Mouse (Mus musculus) ES-Bruce4 (cell line): ENCODE data around the gene Gm49354. TPM values are rescaled to one million over a fixed set of nuclear protein-coding genes. Genes with fewer than 3 reads are reported as not detected.
"Not testable (repeated sequence)": the region's sequence is repeated elsewhere in the genome, so short reads cannot be mapped to it uniquely, and the experiment has no call there.

Experiments
- H3K27ac ChIP-seq: 2 replicates; pipeline ENCODE4 v1.5.1; 2012; ENCODE audit warnings: low read length, inconsistent platforms; ENCODE audit not compliant: insufficient read depth
- H3K27me3 ChIP-seq: 2 replicates; pipeline ENCODE4 v1.6.1; 2012; ENCODE audit warnings: mild to moderate bottlenecking, low read length, inconsistent platforms; ENCODE audit not compliant: control insufficient read depth, poor library complexity, insufficient read depth, severe bottlenecking
- H3K36me3 ChIP-seq: 2 replicates; pipeline ENCODE4 v1.6.1; 2012; ENCODE audit warnings: inconsistent platforms, mild to moderate bottlenecking, low read length, moderate library complexity; ENCODE audit not compliant: control insufficient read depth, poor library complexity, insufficient read depth, severe bottlenecking
- H3K4me1 ChIP-seq: one replicate; pipeline ENCODE4 v1.8.1; 2011; ENCODE audit warnings: low read length; ENCODE audit not compliant: control insufficient read depth, insufficient read depth
- H3K4me3 ChIP-seq: 2 replicates; pipeline ENCODE4 v1.5.1; 2011; ENCODE audit warnings: low read depth, mild to moderate bottlenecking, low read length
- H3K9ac ChIP-seq: 2 replicates; pipeline ENCODE4 v1.6.1; 2012; ENCODE audit warnings: low read depth, mild to moderate bottlenecking, inconsistent platforms; ENCODE audit not compliant: poor library complexity, severe bottlenecking
- H3K9me3 ChIP-seq: replicated peaks from 2 replicates; pipeline ENCODE4 v1.6.1; 2012; ENCODE audit warnings: mild to moderate bottlenecking, low read length, inconsistent platforms; ENCODE audit not compliant: control insufficient read depth, poor library complexity, insufficient read depth, severe bottlenecking
- CTCF ChIP-seq: IDR thresholded peaks from one replicate; pipeline ENCODE4 v1.8.1; 2011; ENCODE audit warnings: low read depth, low read length
- EP300 ChIP-seq: IDR thresholded peaks from 2 replicates; pipeline ENCODE4 v1.6.1; 2011; ENCODE audit warnings: low read depth, low read length; ENCODE audit not compliant: insufficient read depth
- POLR2A ChIP-seq: IDR thresholded peaks from one replicate; pipeline ENCODE4 v1.8.1; 2011; ENCODE audit warnings: low read length; ENCODE audit not compliant: insufficient read depth
- polyA plus RNA-seq: library from polyadenylated mRNA; stranded (reverse); fragments of >200 nt; gene quantifications from 2 replicates; pipeline ENCODE4 v1.2.4, GENCODE M21; 2011; ENCODE audit warnings: low read depth; ENCODE audit not compliant: missing spikeins, insufficient read depth, insufficient read length

The Gm49354 gene
- polyA plus RNA-seq, 1 experiment = not detected

DNA sequence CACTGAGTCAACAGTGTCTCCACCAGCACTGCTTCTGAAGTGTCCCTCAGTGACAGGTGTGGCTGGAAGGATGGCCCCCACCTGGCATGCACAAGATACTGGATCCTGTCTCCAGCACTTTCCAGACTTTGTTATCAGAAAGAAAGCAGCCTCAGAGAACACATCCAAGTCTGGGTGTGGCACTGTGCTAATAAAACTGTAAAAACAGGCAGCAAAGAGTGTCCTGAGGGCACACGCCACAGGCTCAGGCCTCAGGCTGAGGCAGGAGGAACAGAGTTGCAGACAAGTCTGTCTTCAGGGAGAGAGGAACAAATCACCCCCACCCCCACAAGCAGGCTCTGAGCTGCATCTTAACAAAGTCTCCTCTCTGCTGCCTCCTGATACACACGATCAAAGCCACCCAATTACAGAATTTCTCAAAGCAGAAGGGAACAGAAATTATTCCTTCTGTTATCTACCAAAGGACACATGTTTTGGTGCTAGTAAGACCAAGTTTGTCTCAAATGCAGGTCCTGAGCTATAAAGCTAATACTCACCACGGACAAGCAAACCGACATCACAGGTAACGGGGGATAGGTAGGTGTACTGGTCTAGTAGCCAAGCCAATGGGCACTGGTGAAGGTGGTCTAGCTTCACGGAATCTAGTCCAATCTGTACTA, 13.9 kb upstream of the Gm49354 start:
- H3K27me3 ChIP-seq = no peaks in the 10 kb centered on the region
- H3K4me1 ChIP-seq = no peaks in the 10 kb centered on the region
- TF ChIP-seq CTCF (no peak), POLR2A (no peak), EP300 (no peak)
- no peak overlapping the region for H3K27ac ChIP-seq
- no peaks in the 10 kb centered on the region for H3K9me3 ChIP-seq
- no peak overlapping the region for H3K4me3 ChIP-seq
- no peak overlapping the region for H3K9ac ChIP-seq
- H3K36me3 ChIP-seq = peaks cover 47% of the 10 kb centered on the region

DNA sequence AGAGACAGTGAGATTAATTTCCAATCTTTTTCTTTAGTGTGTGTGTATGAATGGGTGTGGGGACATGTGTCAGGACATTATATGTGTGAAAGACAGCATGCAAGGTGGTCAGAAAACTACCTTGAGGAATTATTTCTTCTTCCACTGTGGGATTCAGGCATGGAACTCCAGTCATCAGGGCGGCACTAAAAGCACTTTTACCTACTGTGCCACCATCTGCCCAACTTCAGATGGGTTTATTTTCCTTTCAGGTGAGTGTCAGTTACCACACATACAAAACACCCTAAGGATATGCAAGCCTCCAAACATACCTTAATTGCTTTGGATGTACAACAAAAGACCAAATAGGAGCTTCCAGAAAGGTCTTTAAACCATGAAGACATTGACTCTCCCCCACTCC, 12.7 kb upstream of the Gm49354 start:
- no peaks in the 10 kb centered on the region for H3K9me3 ChIP-seq
- H3K4me3 ChIP-seq = no peak overlapping the region
- TF ChIP-seq EP300 (no peak), CTCF (no peak), POLR2A (no peak)
- no peaks in the 10 kb centered on the region for H3K4me1 ChIP-seq
- peaks cover 41% of the 10 kb centered on the region for H3K36me3 ChIP-seq
- H3K27me3 ChIP-seq = no peaks in the 10 kb centered on the region
- no peak overlapping the region for H3K27ac ChIP-seq
- no peak overlapping the region for H3K9ac ChIP-seq

DNA sequence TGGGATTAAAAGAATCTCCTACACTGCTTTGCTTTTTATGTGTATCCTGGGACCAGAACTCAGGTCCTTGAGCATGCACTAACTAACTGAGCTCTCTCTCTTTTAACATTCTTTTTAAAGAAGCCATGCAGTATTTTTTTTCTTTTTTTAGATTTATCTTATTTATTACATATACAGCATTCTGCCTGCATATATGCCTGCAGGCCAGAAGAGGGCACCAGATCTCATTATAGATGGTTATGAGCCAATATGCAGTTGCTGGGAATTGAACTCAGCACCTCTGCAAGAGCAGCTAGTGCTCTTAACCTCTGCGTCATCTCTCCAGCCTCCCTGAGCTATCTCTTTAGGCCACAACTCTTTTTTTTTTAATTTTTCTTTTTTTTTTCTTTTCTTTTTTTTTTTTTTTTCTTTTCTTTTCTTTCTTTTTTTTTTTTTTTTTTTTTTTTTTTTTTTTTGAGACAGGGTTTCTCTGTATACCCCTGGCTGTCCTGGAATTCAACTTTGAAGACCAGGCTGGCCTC, 2.2 kb downstream of the Gm49354 start:
- H3K4me3 ChIP-seq, H3K9ac ChIP-seq, H3K9me3 ChIP-seq, H3K4me1 ChIP-seq, H3K27me3 ChIP-seq, H3K27ac ChIP-seq: not testable (repeated sequence)
- peaks cover 26% of the 10 kb centered on the region for H3K36me3 ChIP-seq

DNA sequence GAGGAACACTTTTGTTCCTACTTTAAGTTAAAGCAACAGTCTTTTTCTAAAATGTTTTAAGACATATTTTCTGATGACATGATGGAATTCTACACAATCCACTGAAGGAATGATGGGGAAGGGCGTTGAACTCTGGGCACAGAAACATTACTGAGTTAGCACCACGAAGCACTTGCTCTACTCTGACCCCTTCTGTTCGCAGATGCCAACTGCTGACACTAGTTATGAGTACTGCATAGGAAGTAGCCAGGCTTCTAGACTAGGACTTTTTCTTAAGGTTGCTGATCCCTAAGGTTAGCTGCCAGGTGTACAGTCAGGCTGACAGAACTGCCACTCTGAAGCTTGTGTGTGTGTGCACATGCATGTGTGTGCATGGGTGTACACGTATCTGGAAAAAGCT, 2.8 kb downstream of the Gm49354 start:
- Histone ChIP-seq H3K27me3 (no peaks in the 10 kb centered on the region), H3K36me3 (peaks cover 24% of the 10 kb centered on the region), H3K4me3 (no peak overlapping the region), H3K27ac (no peak overlapping the region), H3K9ac (no peak overlapping the region), H3K4me1 (no peaks in the 10 kb centered on the region), H3K9me3 (no peaks in the 10 kb centered on the region)
- no peak for TF ChIP-seq CTCF

DNA sequence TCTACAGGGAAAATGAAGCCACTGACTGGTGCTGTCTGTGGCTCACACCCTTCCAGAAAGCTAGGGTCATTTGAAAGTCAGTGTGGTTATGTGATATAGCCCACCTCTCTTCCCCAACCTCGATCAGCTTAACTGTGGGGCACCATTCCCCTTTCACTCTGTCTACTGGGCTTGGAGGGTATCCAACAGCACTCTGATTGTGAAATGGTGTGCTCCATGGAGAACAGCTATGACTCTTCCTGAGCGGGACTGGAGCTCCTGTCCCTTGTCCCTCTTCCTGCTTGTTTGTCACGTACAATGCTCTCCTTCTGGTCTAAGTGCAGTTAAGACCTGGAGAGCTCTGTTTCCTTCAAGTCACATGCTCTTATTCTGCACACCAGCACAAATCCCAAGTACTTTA, 6.9 kb downstream of the Gm49354 start:
- Histone ChIP-seq H3K4me3 (no peak overlapping the region), H3K27me3 (no peaks in the 10 kb centered on the region), H3K9ac (no peak overlapping the region), H3K9me3 (no peaks in the 10 kb centered on the region), H3K4me1 (peaks cover 2% of the 10 kb centered on the region), H3K36me3 (peaks cover 7% of the 10 kb centered on the region; the same call in 1 of the 2 replicates), H3K27ac (no peak overlapping the region)
- TF ChIP-seq EP300 (no peak), POLR2A (no peak), CTCF (no peak)

DNA sequence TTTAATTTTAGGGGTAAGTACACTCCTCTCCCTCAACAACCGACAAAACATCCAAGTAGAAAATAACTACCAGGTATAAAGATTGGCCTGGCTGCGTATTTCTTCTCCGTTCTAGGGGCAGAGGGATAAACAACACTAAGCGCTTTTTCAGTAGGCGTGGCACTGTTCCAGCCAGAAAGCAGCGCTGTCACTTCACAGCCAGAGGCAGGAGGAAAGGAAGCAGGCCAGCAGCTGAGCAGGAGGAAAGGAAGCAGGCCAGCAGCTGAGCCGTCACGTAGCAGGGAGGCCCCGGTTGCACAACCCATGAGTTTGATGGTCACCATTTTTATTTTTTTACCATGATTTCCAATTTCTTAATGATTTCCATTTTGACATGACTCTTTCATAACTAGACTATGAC, 10.8 kb downstream of the Gm49354 start:
- Histone ChIP-seq H3K4me3 (no peak overlapping the region), H3K9me3 (no peaks in the 10 kb centered on the region)

More for the DNA sequence above, 10.8 kb downstream of the Gm49354 start:
- no peak overlapping the region for H3K27ac ChIP-seq
- H3K9ac ChIP-seq = no peak overlapping the region
- 0 out of 2 replicates have a peak, but pooled peaks cover 2% of the 10 kb centered on the region for H3K36me3 ChIP-seq
- peaks cover 2% of the 10 kb centered on the region for H3K4me1 ChIP-seq
- no peak for TF ChIP-seq EP300
- TF ChIP-seq POLR2A = no peak
- TF ChIP-seq CTCF = no peak
- no peaks in the 10 kb centered on the region for H3K27me3 ChIP-seq
